ENCODE assay signal across 9 mouse cellular contexts in the genomic region with DNA sequence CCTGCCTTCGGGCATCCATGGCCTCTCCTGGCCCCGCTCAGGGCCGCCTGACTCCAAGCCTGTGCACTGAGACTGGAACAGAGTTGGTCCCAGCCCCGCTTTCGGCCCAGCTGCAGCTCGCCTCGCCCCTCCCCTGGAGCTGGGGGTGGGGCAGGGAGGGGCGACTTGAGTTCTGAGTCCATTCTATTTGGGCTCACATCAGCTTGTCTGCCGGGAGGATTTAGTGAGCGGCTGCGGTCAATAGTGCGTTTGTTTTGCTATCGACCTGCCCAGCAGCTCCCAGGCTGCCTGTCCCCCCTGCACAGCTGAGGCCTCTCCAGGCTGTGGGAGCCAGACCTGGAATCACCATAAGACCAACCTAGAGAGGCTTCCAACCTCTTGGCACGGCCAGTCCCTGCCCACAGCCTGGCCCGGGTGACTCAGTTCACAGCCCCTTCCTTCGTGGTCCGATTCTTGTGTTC. TPM values are rescaled to one million over a fixed set of nuclear protein-coding genes. Genes with fewer than 3 reads are reported as not detected.
DNase-seq lines count a peak whose midpoint lies in the region; ATAC-seq and TF ChIP-seq lines count a peak whose summit lies in the region.
"Had no signal": no experiment of that assay in that cellular context is flagged by ENCODE, and none has a peak within 500 bp of the region (broad histone marks: within the 10 kb centered on the region; RNA-seq: fewer than 3 reads in every experiment).

No protein-coding gene starts in this region.

- no peak for ATAC-seq in forebrain, embryonic 15.5 days (replicated peaks)
- ATAC-seq in hindbrain, embryonic 12.5 days (ENCODE audit: low FRiP score), result peak; percentile 44
- ATAC-seq in limb, embryonic 14.5 days (ENCODE audit: low FRiP score, low read depth), result no peak

- H3K9me3 ChIP-seq in forebrain, embryonic 15.5 days, result no peaks in the 10 kb centered on the region
- no peaks in the 10 kb centered on the region for H3K9me3 ChIP-seq in hindbrain, embryonic 12.5 days (replicated peaks)
- H3K9me3 ChIP-seq in limb, embryonic 14.5 days (ENCODE audit: control insufficient read depth, low read length), result no peaks in the 10 kb centered on the region

- TF ChIP-seq POLR2A in limb, embryonic 14.5 days (IDR thresholded peaks at IDR 0.05; ENCODE audit: borderline replicate concordance, extremely low read depth, insufficient read depth, insufficient read length), result no peak

- H3K9ac ChIP-seq in forebrain, embryonic 15.5 days (replicated peaks), result no peak overlapping the region
- H3K9ac ChIP-seq in hindbrain, embryonic 12.5 days, result no peak overlapping the region
- H3K9ac ChIP-seq in limb, embryonic 14.5 days (ENCODE audit: low read depth, low read length, severe bottlenecking), result no peak overlapping the region

- no peaks in the 10 kb centered on the region for H3K27me3 ChIP-seq in forebrain, embryonic 15.5 days
- peaks cover 26% of the 10 kb centered on the region for H3K27me3 ChIP-seq in hindbrain, embryonic 12.5 days
- no peaks in the 10 kb centered on the region for H3K27me3 ChIP-seq in limb, embryonic 14.5 days (ENCODE audit: control insufficient read depth, insufficient read depth, low read length)

- DNase-seq in layer of hippocampus, adult 9-11 months, result peak; percentile 63
- no peak for DNase-seq in layer of hippocampus, postnatal 25 days (ENCODE audit: extremely low spot score in 1 of 2, low spot score in 1 of 2)
- peak; percentile 41 for DNase-seq in limb, embryonic 14.5 days (ENCODE audit: low spot score)
- DNase-seq in skeletal muscle tissue, adult 2 months (ENCODE audit: low read depth, low spot score), result peak; percentile 76
- no peak for DNase-seq in thymus, postnatal 10 days (ENCODE audit: low spot score in 2 of 2)
- DNase-seq in c-Kit-positive CD71-positive TER-119-positive erythroid progenitor cells, embryonic 14.5 days (ENCODE audit: low spot score), result no peak

- H3K36me3 ChIP-seq in forebrain, embryonic 15.5 days, result no peaks in the 10 kb centered on the region
- no peaks in the 10 kb centered on the region for H3K36me3 ChIP-seq in hindbrain, embryonic 12.5 days
- H3K36me3 ChIP-seq in limb, embryonic 14.5 days (ENCODE audit: control insufficient read depth, insufficient read depth, low read length), result no peaks in the 10 kb centered on the region

- whole genome bisulfite sequencing in forebrain, embryonic 15.5 days, result 15% methylated on average over 17 of the region's 17 CpGs
- 13% methylated on average over 17 of the region's 17 CpGs for WGBS in hindbrain, embryonic 12.5 days
- 21% methylated on average over 17 of the region's 17 CpGs for WGBS in limb, embryonic 14.5 days

- H3K4me3 ChIP-seq in forebrain, embryonic 15.5 days, result no peak overlapping the region
- no peak overlapping the region for H3K4me3 ChIP-seq in hindbrain, embryonic 12.5 days
- H3K4me3 ChIP-seq in limb, embryonic 14.5 days (replicated peaks; ENCODE audit: low read length), result no peak overlapping the region
- H3K4me3 ChIP-seq: erythroblast, embryonic 14.5 days had no signal

- no peak overlapping the region for H3K4me2 ChIP-seq in forebrain, embryonic 15.5 days (replicated peaks)
- peak overlapping the region; percentile 27 for H3K4me2 ChIP-seq in hindbrain, embryonic 12.5 days (replicated peaks)
- 0 out of 2 replicates have a peak overlapping the region, but pooled peaks have one; percentile 23 for H3K4me2 ChIP-seq in limb, embryonic 14.5 days (replicated peaks; ENCODE audit: low read depth, low read length, severe bottlenecking)

- peak overlapping the region; percentile 80 for H3K27ac ChIP-seq in forebrain, embryonic 15.5 days (replicated peaks)
- H3K27ac ChIP-seq in hindbrain, embryonic 12.5 days, result peak overlapping the region; percentile 77
- peak overlapping the region; percentile 75 for H3K27ac ChIP-seq in limb, embryonic 14.5 days (replicated peaks; ENCODE audit: low read depth, low read length)

- H3K4me1 ChIP-seq in forebrain, embryonic 15.5 days, result peaks cover 88% of the 10 kb centered on the region
- H3K4me1 ChIP-seq in hindbrain, embryonic 12.5 days, result peaks cover 70% of the 10 kb centered on the region
- peaks cover 74% of the 10 kb centered on the region for H3K4me1 ChIP-seq in limb, embryonic 14.5 days (ENCODE audit: control insufficient read depth, insufficient read depth, low read length)

RNA-seq across cellular contexts. Expression of a gene that starts 29.1 kb away (rescaled TPM):
- 10 to 100 TPM; 18.3 to 21.2 TPM for total RNA-seq in layer of hippocampus, postnatal 25 days (2021)
- 14.9 and 18.9 TPM in 2 replicates for polyA plus RNA-seq in forebrain, embryonic 15.5 days (2015; fragmentation: Nextera tagmentation; extraction: Ambion mirVana)
- polyA plus RNA-seq in hindbrain, embryonic 12.5 days (2016; fragmentation: Nextera tagmentation; extraction: Ambion mirVana), result 5.5 and 6.6 TPM in 2 replicates
- polyA plus RNA-seq in limb, embryonic 14.5 days (2012; rRNA removed), result 2.2 and 3.2 TPM in 2 replicates
- 8.5 and 9.6 TPM in 2 replicates for polyA plus RNA-seq in limb, embryonic 14.5 days (2014; fragmentation: Nextera tagmentation; extraction: Ambion mirVana)
- polyA plus RNA-seq: erythroblast, embryonic 14.5 days had no signal

Comparison
In these comparisons a context has a peak if more than half of its experiments do, and no peak if none do; other contexts are left out.
1. DNase-seq: peak in layer of hippocampus, adult 9-11 months (single experiment), limb, embryonic 14.5 days (single experiment) and skeletal muscle tissue, adult 2 months (single experiment); none in layer of hippocampus, postnatal 25 days (0 of 2), thymus, postnatal 10 days (0 of 2) and c-Kit-positive CD71-positive TER-119-positive erythroid progenitor cells, embryonic 14.5 days (single experiment).
2. Peak in every context shown above with its lines, with median percentiles within 50 percentile points of each other: H3K27ac ChIP-seq.